Mouse (Mus musculus) neural tube, embryonic 14.5 days (tissue): ENCODE measurements at regions not wholly inside any gene's neighbourhood (a gene's known extent, or its start where the extent isn't known, plus 50 kb on each side); places are given as distances from the start of the nearest gene placed in this dataset.
A peak's percentile ranks its signal among the peaks of the same experiment; 100 is the strongest.
"Not testable (repeated sequence)": the region's sequence is repeated elsewhere in the genome, so short reads cannot be mapped to it uniquely, and the experiment has no call there.

Source experiments
- ATAC-seq: fragments of 200-750 bp; cut with Nextera tagmentation; 2 replicates; pipeline ENCODE4 v1.8.0; 2017; ENCODE audit warnings: low read depth, mild to moderate bottlenecking, moderate TSS enrichment, moderate library complexity
- H3K27ac ChIP-seq: fragments of 300-500 bp; sonication (generic); 2 replicates; pipeline ENCODE4 v1.5.1; 2014; ENCODE audit warnings: low read depth, mild to moderate bottlenecking, control low read depth, low read length, moderate library complexity, mixed read lengths
- H3K27me3 ChIP-seq: fragments of 300-500 bp; sonication (generic); 2 replicates; pipeline ENCODE4 v1.6.1; 2014; ENCODE audit warnings: low read length; ENCODE audit not compliant: control insufficient read depth, insufficient read depth
- H3K36me3 ChIP-seq: fragments of 300-500 bp; sonication (generic); 2 replicates; pipeline ENCODE4 v1.6.1; 2014; ENCODE audit warnings: low read length, mixed read lengths; ENCODE audit not compliant: control insufficient read depth, insufficient read depth
- H3K4me1 ChIP-seq: fragments of 300-500 bp; sonication (generic); 2 replicates; pipeline ENCODE4 v1.6.1; 2014; ENCODE audit warnings: low read length; ENCODE audit not compliant: control insufficient read depth, insufficient read depth
- H3K4me2 ChIP-seq: fragments of 300-500 bp; sonication (generic); 2 replicates; pipeline ENCODE4 v1.6.1; 2014; ENCODE audit warnings: mild to moderate bottlenecking, low read depth, low read length, control low read depth
- H3K4me3 ChIP-seq: fragments of 300-500 bp; sonication (generic); 2 replicates; pipeline ENCODE4 v1.5.1; 2014; ENCODE audit warnings: low read depth, low read length, control low read depth, mixed read lengths
- H3K9ac ChIP-seq: fragments of 300-500 bp; sonication (generic); replicated peaks from 2 replicates; pipeline ENCODE4 v1.6.1; 2014; ENCODE audit warnings: low read depth, mild to moderate bottlenecking, control low read depth, low read length, mixed read lengths
- H3K9me3 ChIP-seq: fragments of 300-500 bp; sonication (generic); 2 replicates; pipeline ENCODE4 v1.6.1; 2016; ENCODE audit warnings: low read length; ENCODE audit not compliant: control insufficient read depth
- whole genome bisulfite sequencing: fragments of 180-500 bp; shearing (Covaris S2); extraction: QIAGEN DNeasy Blood & Tissue Kit; methylation state at CpG from one replicate; pipeline ENCODE4 v1.1.7; 2014; 5-methylcytosine and 5-hydroxymethylcytosine counted together

- WGBS = 72% methylated on average over 7 of the region's 7 CpGs
- no peak overlapping the region for H3K4me3 ChIP-seq
- H3K36me3 ChIP-seq = no peaks in the 10 kb centered on the region
- no peaks in the 10 kb centered on the region for H3K9me3 ChIP-seq
- no peak overlapping the region for H3K9ac ChIP-seq
- H3K27ac ChIP-seq = no peak overlapping the region
- no peaks in the 10 kb centered on the region for H3K4me1 ChIP-seq
- no peak overlapping the region for H3K4me2 ChIP-seq
- no peak for ATAC-seq
- no peaks in the 10 kb centered on the region for H3K27me3 ChIP-seq
Measured at GRCm38 (mm10) chr10:10205805-10206520, 266.2 kb downstream of the Adgb start.

- no peak for ATAC-seq
- Histone ChIP-seq H3K36me3 (no peaks in the 10 kb centered on the region), H3K27ac (no peak overlapping the region), H3K4me2 (no peak overlapping the region), H3K27me3 (no peaks in the 10 kb centered on the region), H3K4me3 (no peak overlapping the region), H3K9ac (no peak overlapping the region), H3K9me3 (no peaks in the 10 kb centered on the region), H3K4me1 (no peaks in the 10 kb centered on the region)
- 88% methylated on average over 7 of the region's 7 CpGs for WGBS
Measured at GRCm38 (mm10) chr10:10203982-10204381, 268.1 kb downstream of the Adgb start.

GRCm38 (mm10) chr10:10190308-10190707 is 281.8 kb downstream of the Adgb start:
- H3K4me3 ChIP-seq = no peak overlapping the region
- no peak overlapping the region for H3K27ac ChIP-seq
- H3K27me3 ChIP-seq = no peaks in the 10 kb centered on the region
- no peaks in the 10 kb centered on the region for H3K9me3 ChIP-seq
- H3K4me2 ChIP-seq = no peak overlapping the region
- ATAC-seq = no peak
- H3K36me3 ChIP-seq = no peaks in the 10 kb centered on the region
- H3K4me1 ChIP-seq = no peaks in the 10 kb centered on the region
- 89% methylated on average over 2 of the region's 2 CpGs for WGBS
- no peak overlapping the region for H3K9ac ChIP-seq

GRCm38 (mm10) chr10:10188113-10188512 is 284.0 kb downstream of the Adgb start:
- Histone ChIP-seq H3K4me3 (no peak overlapping the region), H3K4me2 (no peak overlapping the region), H3K27me3 (no peaks in the 10 kb centered on the region), H3K9ac (no peak overlapping the region), H3K36me3 (no peaks in the 10 kb centered on the region), H3K4me1 (no peaks in the 10 kb centered on the region), H3K9me3 (no peaks in the 10 kb centered on the region), H3K27ac (no peak overlapping the region)
- 0 out of 2 replicates have a peak, but pooled peaks have one; percentile 51 for ATAC-seq
- 63% methylated on average over 5 of the region's 5 CpGs for WGBS

- Histone ChIP-seq H3K9me3 (no peaks in the 10 kb centered on the region), H3K36me3 (no peaks in the 10 kb centered on the region), H3K27ac (no peak overlapping the region), H3K4me2 (no peak overlapping the region), H3K27me3 (no peaks in the 10 kb centered on the region), H3K9ac (no peak overlapping the region), H3K4me1 (no peaks in the 10 kb centered on the region), H3K4me3 (no peak overlapping the region)
- WGBS = 86% methylated on average over 5 of the region's 5 CpGs
- no peak for ATAC-seq
Measured at GRCm38 (mm10) chr10:10186721-10187120, 285.4 kb downstream of the Adgb start.

GRCm38 (mm10) chr10:10185298-10185883 is 284.5 kb upstream of the Stxbp5 start:
- H3K4me1 ChIP-seq = no peaks in the 10 kb centered on the region
- no peaks in the 10 kb centered on the region for H3K9me3 ChIP-seq
- H3K27ac ChIP-seq = no peak overlapping the region
- H3K27me3 ChIP-seq = no peaks in the 10 kb centered on the region
- no peak overlapping the region for H3K9ac ChIP-seq
- no peaks in the 10 kb centered on the region for H3K36me3 ChIP-seq
- ATAC-seq = no peak
- WGBS = 93% methylated on average over 8 of the region's 8 CpGs
- H3K4me2 ChIP-seq = no peak overlapping the region
- no peak overlapping the region for H3K4me3 ChIP-seq

- Histone ChIP-seq H3K27ac (no peak overlapping the region), H3K9ac (no peak overlapping the region), H3K36me3 (no peaks in the 10 kb centered on the region), H3K4me3 (no peak overlapping the region), H3K4me2 (no peak overlapping the region), H3K4me1 (no peaks in the 10 kb centered on the region), H3K27me3 (no peaks in the 10 kb centered on the region), H3K9me3 (no peaks in the 10 kb centered on the region)
- WGBS = 73% methylated on average over 5 of the region's 5 CpGs
- ATAC-seq = no peak
Measured at GRCm38 (mm10) chr10:10184386-10184785, 283.5 kb upstream of the Stxbp5 start.

- 89% methylated on average over 3 of the region's 3 CpGs for WGBS
Measured at GRCm38 (mm10) chr10:10177037-10177436, 276.2 kb upstream of the Stxbp5 start.

More at GRCm38 (mm10) chr10:10177037-10177436, 276.2 kb upstream of the Stxbp5 start:
- not testable (repeated sequence) for H3K4me1 ChIP-seq, H3K4me2 ChIP-seq, H3K9ac ChIP-seq, H3K9me3 ChIP-seq, ATAC-seq, H3K4me3 ChIP-seq, H3K36me3 ChIP-seq, H3K27ac ChIP-seq, H3K27me3 ChIP-seq
